Mouse (Mus musculus) heart, embryonic 12.5 days (tissue): ENCODE measurements around the gene Wdr20. TPM values are rescaled to one million over a fixed set of nuclear protein-coding genes. Genes with fewer than 3 reads are reported as not detected.

Source experiments
- ATAC-seq: fragments of 200-750 bp; cut with Nextera tagmentation; 2 replicates; pipeline ENCODE4 v1.8.0; 2017; ENCODE audit warnings: moderate TSS enrichment, moderate library complexity; ENCODE audit not compliant: insufficient number of reproducible peaks, low FRiP score
- H3K27ac ChIP-seq: fragments of 300-500 bp; sonication (generic); 2 replicates; pipeline ENCODE4 v1.5.1; 2016; ENCODE audit warnings: mild to moderate bottlenecking, moderate library complexity; ENCODE audit not compliant: poor library complexity, severe bottlenecking
- H3K27me3 ChIP-seq: fragments of 300-500 bp; sonication (generic); replicated peaks from 2 replicates; pipeline ENCODE4 v1.6.1; 2016; ENCODE audit warnings: mild to moderate bottlenecking, moderate library complexity
- H3K36me3 ChIP-seq: fragments of 300-500 bp; sonication (generic); 2 replicates; pipeline ENCODE4 v1.6.1; 2016; ENCODE audit warnings: mild to moderate bottlenecking, moderate library complexity
- H3K4me1 ChIP-seq: fragments of 300-500 bp; sonication (generic); replicated peaks from 2 replicates; pipeline ENCODE4 v1.6.1; 2016; ENCODE audit warnings: mild to moderate bottlenecking
- H3K4me2 ChIP-seq: fragments of 300-500 bp; sonication (generic); 2 replicates; pipeline ENCODE4 v1.6.1; 2016; ENCODE audit warnings: mild to moderate bottlenecking, moderate library complexity
- H3K4me3 ChIP-seq: fragments of 300-500 bp; sonication (generic); 2 replicates; pipeline ENCODE4 v1.5.1; 2016; ENCODE audit warnings: mild to moderate bottlenecking
- H3K9ac ChIP-seq: fragments of 300-500 bp; sonication (generic); 2 replicates; pipeline ENCODE4 v1.6.1; 2016; ENCODE audit warnings: mild to moderate bottlenecking, moderate library complexity
- H3K9me3 ChIP-seq: fragments of 300-500 bp; sonication (generic); replicated peaks from 2 replicates; pipeline ENCODE4 v1.6.1; 2016; ENCODE audit warnings: mild to moderate bottlenecking, moderate library complexity
- WGBS: fragments of 180-500 bp; shearing (Covaris S2); methylation state at CpG from one replicate; pipeline ENCODE4 v1.1.7; 2016; 5-methylcytosine and 5-hydroxymethylcytosine counted together
- polyA plus RNA-seq: library from polyadenylated mRNA; unstranded; fragments of >200 nt; fragmentation: Nextera tagmentation; extraction: Ambion mirVana; gene quantifications from 2 replicates; pipeline ENCODE4 v1.2.1, GENCODE M21; 2016

Wdr20 gene
- polyA plus RNA-seq, 1 experiment from 2014 or later: 16.8 TPM

DNA sequence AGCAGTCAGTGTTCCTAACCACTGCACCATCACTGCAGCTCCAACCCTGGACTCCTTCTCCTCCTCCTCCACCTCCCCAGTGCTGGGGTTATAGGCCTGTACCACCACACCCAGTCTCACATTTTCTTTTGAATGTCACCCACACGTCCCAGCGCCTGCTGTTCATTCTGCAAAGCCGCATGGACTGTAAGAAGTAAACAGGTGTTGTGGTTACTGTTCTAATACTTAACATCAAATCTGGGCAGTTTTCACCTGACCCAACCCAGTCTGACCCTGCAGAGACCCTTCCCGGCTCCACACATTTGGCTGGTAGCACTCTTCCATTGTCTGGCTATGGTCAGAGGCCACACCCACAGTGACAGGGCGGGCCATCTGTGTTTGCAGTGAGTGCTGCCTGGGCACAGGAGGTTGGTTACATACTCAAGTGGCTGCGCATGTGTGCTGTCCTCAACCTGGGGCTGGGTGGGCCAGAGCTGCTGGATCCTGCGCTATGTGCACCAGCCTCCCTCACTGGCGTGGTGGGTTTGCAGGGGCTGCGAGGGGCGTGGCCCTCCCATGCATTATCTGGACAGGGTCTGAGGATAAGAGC, 64.2 kb downstream of the Wdr20 start:
- Histone ChIP-seq H3K27ac (0 out of 2 replicates have a peak overlapping the region, but pooled peaks have one; percentile 15), H3K4me2 (no peak overlapping the region), H3K4me3 (no peak overlapping the region), H3K27me3 (no peaks in the 10 kb centered on the region), H3K36me3 (0 out of 2 replicates have a peak, but pooled peaks cover 5% of the 10 kb centered on the region), H3K9ac (no peak overlapping the region), H3K4me1 (peaks cover 64% of the 10 kb centered on the region), H3K9me3 (no peaks in the 10 kb centered on the region)
- ATAC-seq: no peak
- 67% methylated on average over 10 of the region's 10 CpGs for WGBS

DNA sequence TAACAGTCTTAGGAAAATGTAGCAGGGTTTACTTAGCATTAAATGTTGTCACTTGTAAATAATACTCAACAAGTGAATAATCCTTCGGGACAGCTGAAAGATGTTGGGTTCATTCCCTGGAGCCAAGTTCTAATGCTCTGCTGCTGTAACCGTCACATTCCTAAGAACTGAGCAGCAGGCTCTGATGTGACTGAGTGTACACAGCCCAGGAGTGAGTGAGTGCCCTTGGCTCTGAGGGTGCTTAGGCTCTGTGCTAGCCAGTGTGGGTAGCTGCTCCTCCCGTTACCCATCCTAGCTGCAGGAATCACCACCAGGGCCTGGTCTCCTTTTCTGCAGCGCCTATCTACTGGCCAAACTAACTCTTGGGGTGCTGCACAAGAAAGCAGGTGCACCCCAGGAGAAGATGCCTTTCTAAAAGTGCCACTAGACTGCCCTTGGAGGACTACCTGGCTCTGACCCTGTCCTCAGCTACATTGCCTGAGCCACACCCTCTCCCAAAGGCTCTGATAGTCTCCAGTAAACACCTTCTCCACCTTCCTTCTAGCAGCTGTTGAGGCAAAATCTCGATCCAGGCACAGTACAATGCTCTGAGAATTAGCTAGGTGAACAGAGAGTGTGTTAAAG, 65.0 kb downstream of the Wdr20 start:
- H3K9me3 ChIP-seq: no peaks in the 10 kb centered on the region
- H3K9ac ChIP-seq: no peak overlapping the region
- H3K27ac ChIP-seq: no peak overlapping the region
- peaks cover 56% of the 10 kb centered on the region for H3K4me1 ChIP-seq
- no peak overlapping the region for H3K4me3 ChIP-seq
- no peak for ATAC-seq
- 0 out of 2 replicates have a peak, but pooled peaks cover 5% of the 10 kb centered on the region for H3K36me3 ChIP-seq
- 87% methylated on average over 5 of the region's 5 CpGs for WGBS
- no peaks in the 10 kb centered on the region for H3K27me3 ChIP-seq
- no peak overlapping the region for H3K4me2 ChIP-seq

DNA sequence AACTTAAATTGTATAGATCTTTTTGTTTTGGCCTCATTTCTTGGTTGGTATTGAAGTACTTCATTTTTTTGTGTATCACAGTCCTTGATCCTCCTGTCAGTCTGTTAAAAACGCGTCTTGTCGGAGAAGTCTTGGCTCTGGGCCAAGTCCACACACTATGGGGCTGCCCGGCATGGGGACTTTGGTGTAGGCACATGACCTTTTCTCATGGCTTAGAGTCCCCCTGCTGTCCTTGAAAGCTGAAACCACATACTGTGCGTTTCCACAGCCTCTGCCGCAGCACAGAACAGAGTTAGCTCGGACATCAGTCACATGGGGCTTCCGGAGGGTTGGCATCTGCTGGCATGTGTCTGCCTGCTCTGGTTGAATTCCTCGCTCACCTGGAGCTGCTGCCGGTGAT, 66.5 kb downstream of the Wdr20 start:
- H3K36me3 ChIP-seq: 0 out of 2 replicates have a peak, but pooled peaks cover 3% of the 10 kb centered on the region
- H3K27me3 ChIP-seq: no peaks in the 10 kb centered on the region
- H3K4me1 ChIP-seq: peaks cover 53% of the 10 kb centered on the region
- peak overlapping the region; percentile 66 for H3K27ac ChIP-seq
- no peak overlapping the region for H3K4me3 ChIP-seq
- WGBS: 30% methylated on average over 10 of the region's 10 CpGs
- peak overlapping the region; percentile 30; the same call in 1 of the 2 replicates for H3K4me2 ChIP-seq
- H3K9ac ChIP-seq: no peak overlapping the region
- peak; percentile 68 for ATAC-seq
- H3K9me3 ChIP-seq: no peaks in the 10 kb centered on the region

DNA sequence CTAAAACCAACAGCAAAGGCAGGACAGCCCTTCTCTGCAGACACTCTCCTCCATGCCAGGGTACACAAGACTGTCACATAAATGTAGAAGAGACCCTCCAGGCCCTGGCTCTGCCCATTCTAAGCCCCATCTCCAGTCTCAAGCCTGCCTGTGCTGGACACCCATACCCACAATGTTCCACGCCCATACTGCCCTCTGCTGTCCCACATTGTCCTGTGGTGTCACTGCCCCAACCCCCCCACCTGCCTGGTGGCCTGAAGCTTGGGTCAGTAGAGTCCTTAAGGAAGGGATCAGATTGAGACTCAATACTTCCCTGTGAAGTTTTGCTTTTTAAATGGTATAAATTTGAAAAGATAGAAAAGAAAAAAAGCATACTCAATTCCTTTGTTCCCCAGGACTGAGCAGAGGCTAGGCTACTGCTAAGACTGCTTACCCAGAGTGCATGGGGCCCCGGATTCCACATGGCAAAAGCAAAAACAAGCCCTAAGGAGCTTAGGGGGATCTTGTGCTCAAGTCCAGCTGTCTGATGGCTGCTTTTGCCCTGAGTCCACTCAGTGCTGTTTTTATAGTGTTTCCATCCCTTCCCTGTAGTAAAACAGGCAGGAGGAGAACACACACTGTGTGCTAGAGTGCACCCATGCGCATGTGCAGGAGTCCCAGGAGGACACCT, 68.7 kb downstream of the Wdr20 start:
- Histone ChIP-seq H3K27me3 (no peaks in the 10 kb centered on the region), H3K4me2 (no peak overlapping the region), H3K4me1 (peaks cover 48% of the 10 kb centered on the region), H3K9me3 (no peaks in the 10 kb centered on the region), H3K27ac (no peak overlapping the region), H3K36me3 (0 out of 2 replicates have a peak, but pooled peaks cover 3% of the 10 kb centered on the region), H3K4me3 (no peak overlapping the region), H3K9ac (no peak overlapping the region)
- no peak for ATAC-seq
- WGBS: 83% methylated on average over 3 of the region's 3 CpGs

DNA sequence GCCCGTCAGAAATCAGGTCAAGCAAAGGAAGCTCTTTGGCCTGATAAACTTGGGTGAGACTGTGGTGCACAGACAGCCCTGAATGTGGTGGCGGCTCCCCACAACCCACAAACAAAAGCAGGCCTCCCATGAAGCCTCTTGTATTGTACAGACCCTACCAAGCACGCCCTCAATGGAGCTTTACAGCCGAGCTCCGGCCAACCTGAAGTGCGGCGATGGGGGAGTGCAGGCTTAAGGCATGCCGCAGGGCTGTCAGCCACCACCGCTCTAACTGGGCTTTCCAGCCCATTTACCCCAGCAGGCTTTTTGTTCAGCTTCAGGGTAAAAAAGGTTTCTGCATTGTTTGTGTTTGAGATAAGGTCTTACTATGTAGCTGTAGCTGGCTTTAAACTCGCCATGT, 70.7 kb downstream of the Wdr20 start:
- no peaks in the 10 kb centered on the region for H3K9me3 ChIP-seq
- 0 out of 2 replicates have a peak, but pooled peaks cover 3% of the 10 kb centered on the region for H3K36me3 ChIP-seq
- WGBS: 79% methylated on average over 10 of the region's 10 CpGs
- H3K4me2 ChIP-seq: no peak overlapping the region
- no peaks in the 10 kb centered on the region for H3K27me3 ChIP-seq
- no peak overlapping the region for H3K27ac ChIP-seq
- H3K4me3 ChIP-seq: no peak overlapping the region
- ATAC-seq: no peak
- no peak overlapping the region for H3K9ac ChIP-seq
- peaks cover 29% of the 10 kb centered on the region for H3K4me1 ChIP-seq

DNA sequence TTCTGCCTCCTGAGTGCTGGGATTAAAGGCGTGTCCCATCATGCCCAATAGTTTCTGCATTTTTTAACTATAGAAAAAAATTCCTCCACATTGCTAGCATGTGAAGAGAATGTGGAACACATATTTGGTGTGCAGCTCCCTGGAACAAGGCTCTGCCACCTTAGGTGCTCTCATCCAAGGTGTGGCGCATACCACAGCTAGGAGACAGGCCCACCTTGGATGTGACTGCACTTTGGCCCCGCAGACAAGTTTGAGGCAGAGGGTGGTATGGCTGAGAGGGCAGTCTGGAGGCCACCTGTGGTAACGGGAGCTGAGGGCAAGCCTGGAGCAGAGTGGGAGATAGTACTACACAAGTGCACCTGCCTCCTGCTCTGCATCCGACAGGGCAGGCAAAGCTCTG, 71.1 kb downstream of the Wdr20 start:
- Histone ChIP-seq H3K27me3 (no peaks in the 10 kb centered on the region), H3K9me3 (no peaks in the 10 kb centered on the region), H3K9ac (no peak overlapping the region), H3K4me2 (no peak overlapping the region), H3K27ac (no peak overlapping the region), H3K4me1 (peaks cover 27% of the 10 kb centered on the region), H3K36me3 (0 out of 2 replicates have a peak, but pooled peaks cover 3% of the 10 kb centered on the region), H3K4me3 (no peak overlapping the region)
- WGBS: 85% methylated on average over 5 of the region's 5 CpGs
- ATAC-seq: no peak

DNA sequence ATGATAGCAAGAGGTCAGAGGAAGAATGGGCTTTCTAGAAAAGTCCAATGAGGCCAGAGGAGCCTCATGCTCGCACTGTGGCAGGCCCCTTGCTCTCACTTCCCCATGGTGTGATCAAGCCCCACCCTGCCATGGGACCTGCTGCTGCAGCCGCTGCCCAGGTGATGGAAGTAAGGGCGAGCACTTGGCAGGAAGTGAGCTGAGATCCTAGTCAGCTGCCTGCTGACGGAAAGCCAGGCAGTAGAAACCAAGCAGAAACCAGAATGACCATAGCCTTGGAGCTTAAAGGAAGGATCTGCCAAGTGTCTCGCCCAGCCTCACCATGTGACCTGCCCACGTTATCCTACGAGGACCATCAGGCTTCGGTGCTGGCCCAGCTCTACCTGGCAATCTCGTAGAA, 75.4 kb downstream of the Wdr20 start:
- Histone ChIP-seq H3K9me3 (no peaks in the 10 kb centered on the region), H3K27me3 (no peaks in the 10 kb centered on the region), H3K36me3 (no peaks in the 10 kb centered on the region), H3K9ac (no peak overlapping the region), H3K4me1 (peaks cover 17% of the 10 kb centered on the region), H3K27ac (no peak overlapping the region), H3K4me2 (no peak overlapping the region), H3K4me3 (no peak overlapping the region)
- ATAC-seq: no peak
- WGBS: 87% methylated on average over 9 of the region's 9 CpGs

DNA sequence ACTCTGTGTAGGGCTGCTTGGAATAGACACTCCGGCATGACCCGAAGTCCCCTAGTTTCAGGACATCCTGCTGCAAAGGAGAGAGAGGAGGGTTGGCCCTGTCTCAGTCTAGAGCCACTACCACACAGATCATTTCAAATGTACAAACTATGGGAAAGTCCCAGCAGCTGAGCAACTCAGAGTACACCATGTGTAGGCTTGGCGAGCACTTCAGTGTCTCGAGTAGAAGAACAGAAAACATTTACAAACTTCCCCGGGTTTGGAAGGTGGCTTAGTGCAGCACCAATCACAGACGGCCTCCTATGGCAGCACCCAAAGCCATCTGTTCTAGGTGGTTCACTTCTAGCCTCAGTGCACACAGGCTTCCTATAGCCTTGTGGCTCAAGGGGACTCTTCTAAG, 75.9 kb downstream of the Wdr20 start:
- Histone ChIP-seq H3K4me1 (peaks cover 17% of the 10 kb centered on the region), H3K27me3 (no peaks in the 10 kb centered on the region), H3K4me2 (no peak overlapping the region), H3K9me3 (no peaks in the 10 kb centered on the region), H3K4me3 (no peak overlapping the region), H3K27ac (no peak overlapping the region), H3K9ac (no peak overlapping the region), H3K36me3 (no peaks in the 10 kb centered on the region)
- no peak for ATAC-seq
- 88% methylated on average over 6 of the region's 6 CpGs for WGBS

DNA sequence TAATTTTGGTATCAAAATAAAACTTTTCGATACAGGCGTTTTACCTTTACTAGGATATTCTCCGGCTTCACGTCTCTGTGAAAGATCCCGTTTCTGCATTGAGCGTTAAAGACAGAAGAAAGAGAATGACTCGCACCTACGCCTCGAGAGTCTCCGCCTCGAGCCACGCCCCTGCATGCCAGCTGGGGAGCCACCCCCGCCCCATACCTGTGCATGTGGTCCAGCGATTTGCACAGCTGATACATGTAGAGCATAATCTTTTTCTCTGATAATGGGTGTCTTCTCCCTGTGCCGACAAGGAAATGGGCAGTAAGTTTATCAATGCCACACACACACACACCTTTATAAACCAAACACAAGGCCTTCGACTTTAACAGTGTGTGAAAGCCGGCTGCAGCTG, 77.2 kb downstream of the Wdr20 start:
- 62% methylated on average over 17 of the region's 17 CpGs for WGBS
- Histone ChIP-seq H3K9ac (no peak overlapping the region), H3K4me1 (peaks cover 5% of the 10 kb centered on the region), H3K27ac (no peak overlapping the region), H3K27me3 (no peaks in the 10 kb centered on the region), H3K4me3 (no peak overlapping the region), H3K36me3 (no peaks in the 10 kb centered on the region), H3K9me3 (no peaks in the 10 kb centered on the region), H3K4me2 (no peak overlapping the region)
- ATAC-seq: no peak

DNA sequence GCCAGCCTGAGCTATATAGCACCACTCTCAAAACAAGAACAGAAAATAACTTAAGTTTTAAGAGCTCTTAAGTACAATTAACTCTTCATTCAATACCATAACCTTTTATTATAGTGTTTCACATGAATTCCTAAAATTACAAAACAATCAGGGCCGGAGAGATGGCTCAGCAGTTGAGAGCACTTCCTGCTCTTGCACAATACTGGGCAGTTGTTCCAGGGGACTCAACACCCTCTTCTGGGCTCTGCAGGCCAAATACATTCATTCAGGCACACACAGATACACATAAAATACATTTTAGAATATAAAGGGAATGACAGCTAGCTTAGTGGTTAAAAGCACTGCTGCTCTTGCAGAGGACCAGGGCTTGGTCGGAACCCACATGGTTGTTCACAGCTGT, 79.1 kb downstream of the Wdr20 start:
- Histone ChIP-seq H3K27me3 (no peaks in the 10 kb centered on the region), H3K27ac (no peak overlapping the region)

DNA sequence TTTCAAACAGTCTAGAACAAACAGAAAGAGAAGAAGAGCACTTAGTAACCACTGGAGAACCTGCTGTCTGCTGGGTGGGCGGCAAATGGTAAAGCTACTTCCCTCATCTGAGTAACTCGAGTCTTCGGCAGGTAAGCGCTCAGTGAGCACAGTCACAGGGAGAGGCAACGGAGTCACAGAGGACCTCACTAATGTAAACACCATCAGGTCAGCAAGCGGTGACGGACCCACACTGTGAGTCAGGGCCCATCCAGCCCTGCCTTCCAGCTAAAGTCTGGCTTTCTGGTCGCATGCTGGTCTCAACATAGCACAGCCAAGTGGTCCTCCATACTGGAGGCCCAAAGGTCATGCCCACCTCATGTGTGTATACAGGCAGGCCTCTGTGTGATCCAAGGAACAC, 81.6 kb downstream of the Wdr20 start:
- no peak overlapping the region for H3K4me2 ChIP-seq
- ATAC-seq: no peak
- 69% methylated on average over 8 of the region's 8 CpGs for WGBS

More for the DNA sequence above, 79.1 kb downstream of the Wdr20 start:
- H3K4me2 ChIP-seq: no peak overlapping the region
- H3K9ac ChIP-seq: no peak overlapping the region
- no peaks in the 10 kb centered on the region for H3K36me3 ChIP-seq
- H3K4me1 ChIP-seq: no peaks in the 10 kb centered on the region
- no peak overlapping the region for H3K4me3 ChIP-seq
- WGBS: 96% methylated on average over 2 of the region's 2 CpGs
- no peaks in the 10 kb centered on the region for H3K9me3 ChIP-seq
- ATAC-seq: no peak

More for the DNA sequence above, 81.6 kb downstream of the Wdr20 start:
- H3K4me3 ChIP-seq: no peak overlapping the region
- no peaks in the 10 kb centered on the region for H3K27me3 ChIP-seq
- H3K36me3 ChIP-seq: no peaks in the 10 kb centered on the region
- no peaks in the 10 kb centered on the region for H3K4me1 ChIP-seq
- H3K9ac ChIP-seq: no peak overlapping the region
- H3K27ac ChIP-seq: no peak overlapping the region
- no peaks in the 10 kb centered on the region for H3K9me3 ChIP-seq
